Mouse (Mus musculus) heart, embryonic 16.5 days (tissue): ENCODE measurements at regions not wholly inside any gene's neighbourhood (a gene's known extent, or its start where the extent isn't known, plus 50 kb on each side); places are given as distances from the start of the nearest gene placed in this dataset.

Experiments
- ATAC-seq: fragments of 200-750 bp; cut with Nextera tagmentation; replicated peaks from 2 replicates; pipeline ENCODE4 v1.8.0; 2017; ENCODE audit warnings: moderate number of reproducible peaks; ENCODE audit not compliant: insufficient read depth, low FRiP score; ENCODE audit errors: extremely low read depth
- H3K27ac ChIP-seq: fragments of 300-500 bp; sonication (generic); 2 replicates; pipeline ENCODE4 v1.5.1; 2014; ENCODE audit warnings: mild to moderate bottlenecking, low read length, control low read depth, moderate library complexity
- H3K27me3 ChIP-seq: fragments of 300-500 bp; sonication (generic); 2 replicates; pipeline ENCODE4 v1.6.1; 2014; ENCODE audit warnings: low read length, mixed read lengths; ENCODE audit not compliant: control insufficient read depth, insufficient read depth
- H3K36me3 ChIP-seq: fragments of 300-500 bp; sonication (generic); 2 replicates; pipeline ENCODE4 v1.6.1; 2014; ENCODE audit not compliant: control insufficient read depth, insufficient read depth
- H3K4me1 ChIP-seq: fragments of 300-500 bp; sonication (generic); 2 replicates; pipeline ENCODE4 v1.6.1; 2014; ENCODE audit warnings: low read length, mixed read lengths; ENCODE audit not compliant: control insufficient read depth, insufficient read depth
- H3K4me2 ChIP-seq: fragments of 300-500 bp; sonication (generic); 2 replicates; pipeline ENCODE4 v1.6.1; 2014; ENCODE audit warnings: low read depth, mild to moderate bottlenecking, control low read depth, low read length
- H3K4me3 ChIP-seq: fragments of 300-500 bp; sonication (generic); 2 replicates; pipeline ENCODE4 v1.5.1; 2014; ENCODE audit warnings: mild to moderate bottlenecking, control low read depth, low read length
- H3K9ac ChIP-seq: fragments of 300-500 bp; sonication (generic); 2 replicates; pipeline ENCODE4 v1.6.1; 2014; ENCODE audit warnings: low read length, control low read depth
- H3K9me3 ChIP-seq: fragments of 300-500 bp; sonication (generic); replicated peaks from 2 replicates; pipeline ENCODE4 v1.6.1; 2016; ENCODE audit warnings: low read length; ENCODE audit not compliant: control insufficient read depth
- WGBS: fragments of 180-500 bp; shearing (Covaris S2); extraction: QIAGEN DNeasy Blood & Tissue Kit; methylation state at CpG from one replicate; pipeline ENCODE4 v1.1.7; 2014; 5-methylcytosine and 5-hydroxymethylcytosine counted together

DNA sequence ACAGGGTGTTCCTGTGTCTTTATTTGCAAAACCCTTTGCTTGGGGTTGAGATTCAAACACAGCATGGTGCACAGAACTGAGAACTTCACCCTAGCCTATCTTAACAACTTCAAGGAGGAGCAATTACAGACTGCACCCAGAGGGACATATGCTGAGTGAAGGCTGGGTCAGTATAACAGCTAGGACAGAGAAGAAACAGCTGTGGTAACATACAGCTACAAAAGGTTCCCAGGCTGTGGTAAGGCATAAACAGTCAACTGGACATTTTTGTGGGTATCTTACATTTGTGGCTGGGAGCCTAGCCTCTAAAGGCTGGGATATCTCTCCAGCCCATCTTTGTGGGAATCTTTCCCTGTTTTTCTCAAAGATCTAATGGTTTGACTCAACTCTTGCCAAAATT lies 154.5 kb upstream of the Xylt1 start:
- no peak for ATAC-seq
- no peaks in the 10 kb centered on the region for H3K27me3 ChIP-seq
- no peak overlapping the region for H3K27ac ChIP-seq
- no peaks in the 10 kb centered on the region for H3K4me1 ChIP-seq
- no peak overlapping the region for H3K9ac ChIP-seq
- H3K4me3 ChIP-seq, result no peak overlapping the region
- no peak overlapping the region for H3K4me2 ChIP-seq
- no peaks in the 10 kb centered on the region for H3K36me3 ChIP-seq
- H3K9me3 ChIP-seq, result no peaks in the 10 kb centered on the region

DNA sequence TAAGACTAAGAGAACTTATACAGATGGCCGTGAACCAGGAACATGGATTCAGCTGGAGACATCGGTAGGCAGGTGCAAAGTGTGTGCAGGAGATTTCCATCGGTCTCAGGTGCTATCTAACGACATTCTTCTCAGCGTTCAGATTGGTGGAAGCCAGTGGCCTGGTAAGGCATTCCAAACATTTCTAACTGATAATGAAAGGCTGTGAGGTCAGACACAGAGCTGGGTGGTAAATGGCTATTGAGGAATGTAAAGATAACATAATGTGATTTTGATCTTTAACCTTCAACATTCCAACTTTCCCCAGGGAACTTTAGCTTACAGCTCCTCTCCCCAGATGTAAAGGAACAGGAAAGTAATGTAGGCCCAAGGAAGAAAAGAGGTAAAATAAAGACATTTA lies 151.2 kb upstream of the Xylt1 start:
- Histone ChIP-seq H3K27me3 (no peaks in the 10 kb centered on the region), H3K4me3 (no peak overlapping the region), H3K27ac (no peak overlapping the region), H3K9me3 (no peaks in the 10 kb centered on the region), H3K9ac (no peak overlapping the region), H3K4me1 (no peaks in the 10 kb centered on the region), H3K4me2 (no peak overlapping the region), H3K36me3 (no peaks in the 10 kb centered on the region)
- WGBS, result 26% methylated on average over 5 of the region's 5 CpGs
- ATAC-seq, result no peak

DNA sequence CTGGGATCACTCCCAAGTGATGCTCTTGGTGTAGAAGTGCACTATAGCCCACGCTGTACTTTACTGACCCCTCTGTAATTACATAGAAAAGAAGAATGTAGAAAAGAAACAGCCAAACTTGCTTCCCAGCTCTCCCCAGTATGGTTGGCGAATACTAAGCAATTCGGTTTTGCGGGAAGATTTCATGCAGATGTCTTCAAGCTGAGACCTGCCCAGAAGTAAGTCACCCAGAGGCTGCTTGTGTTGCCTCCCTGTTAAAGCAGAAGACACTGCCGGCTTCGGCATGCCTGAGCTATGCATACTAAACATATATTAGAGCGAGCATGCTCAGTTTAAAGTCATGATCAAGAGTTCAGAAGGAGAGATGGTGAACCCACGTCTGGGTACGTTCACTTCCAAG lies 124.0 kb upstream of the Xylt1 start:
- Histone ChIP-seq H3K4me1 (no peaks in the 10 kb centered on the region), H3K4me2 (no peak overlapping the region), H3K9ac (no peak overlapping the region), H3K4me3 (no peak overlapping the region), H3K9me3 (no peaks in the 10 kb centered on the region), H3K27ac (no peak overlapping the region), H3K27me3 (no peaks in the 10 kb centered on the region), H3K36me3 (no peaks in the 10 kb centered on the region)
- no peak for ATAC-seq
- WGBS, result 81% methylated on average over 9 of the region's 9 CpGs

- Histone ChIP-seq H3K9ac (no peak overlapping the region), H3K4me1 (no peaks in the 10 kb centered on the region), H3K4me3 (no peak overlapping the region), H3K36me3 (no peaks in the 10 kb centered on the region), H3K9me3 (no peaks in the 10 kb centered on the region), H3K4me2 (no peak overlapping the region), H3K27me3 (no peaks in the 10 kb centered on the region), H3K27ac (no peak overlapping the region)
- no peak for ATAC-seq
- WGBS, result 81% methylated on average over 5 of the region's 5 CpGs
Measured at GRCm38 (mm10) chr7:117258557-117258956, 122.2 kb upstream of the Xylt1 start.

DNA sequence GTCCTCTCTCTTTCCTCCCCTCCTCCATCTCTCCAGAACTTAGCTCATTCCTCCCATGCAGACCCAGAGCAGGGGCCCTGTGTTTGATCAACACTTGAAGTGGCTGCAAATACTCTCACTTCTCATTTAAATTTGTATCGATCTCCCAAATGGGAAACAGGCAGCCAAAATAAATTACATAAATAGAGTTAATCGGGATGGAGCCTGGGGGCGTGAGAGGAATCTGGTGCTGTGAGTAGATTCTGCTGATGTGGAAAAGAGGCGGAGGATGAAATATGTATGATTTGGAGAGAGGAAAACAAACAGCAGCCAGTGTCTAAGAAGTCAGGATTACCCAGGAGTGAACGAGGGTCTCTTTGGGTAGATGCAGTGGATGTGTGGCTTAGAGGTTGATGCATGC lies 121.6 kb upstream of the Xylt1 start:
- no peak for ATAC-seq
- no peaks in the 10 kb centered on the region for H3K4me1 ChIP-seq
- H3K4me2 ChIP-seq, result no peak overlapping the region
- no peaks in the 10 kb centered on the region for H3K36me3 ChIP-seq
- no peak overlapping the region for H3K27ac ChIP-seq
- H3K9me3 ChIP-seq, result no peaks in the 10 kb centered on the region
- H3K9ac ChIP-seq, result no peak overlapping the region
- 59% methylated on average over 5 of the region's 5 CpGs for WGBS
- H3K4me3 ChIP-seq, result no peak overlapping the region
- no peaks in the 10 kb centered on the region for H3K27me3 ChIP-seq

DNA sequence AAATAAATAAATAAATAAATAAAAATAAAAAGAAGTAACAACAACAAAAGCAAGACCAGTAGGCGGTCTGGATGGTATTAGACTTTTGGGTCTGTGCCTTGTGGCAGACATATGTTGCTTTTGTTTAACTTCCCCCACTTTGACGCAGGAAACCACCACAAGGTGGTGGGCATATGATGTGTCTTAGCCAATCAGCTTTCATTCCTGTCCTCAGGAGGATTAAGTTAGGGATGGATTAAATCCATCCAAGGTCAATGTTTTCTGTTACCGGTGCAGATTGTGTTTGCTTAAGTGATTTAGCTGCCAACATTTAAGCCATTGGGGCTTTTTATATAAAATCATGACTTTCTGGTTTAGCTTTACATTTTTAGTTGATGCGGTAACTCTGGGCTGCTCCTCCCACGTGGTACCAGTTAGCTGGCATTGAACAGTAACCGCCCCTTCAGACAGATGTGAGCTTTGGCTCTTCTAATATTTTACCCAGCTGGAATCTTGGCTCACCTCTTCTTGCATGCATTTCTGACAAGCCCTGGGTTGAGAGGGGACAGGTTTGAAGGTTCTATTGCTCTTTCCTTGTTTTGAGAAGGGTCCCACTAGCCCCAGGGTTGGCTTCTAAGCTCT lies 121.0 kb upstream of the Xylt1 start:
- no peak overlapping the region for H3K4me2 ChIP-seq
- H3K4me3 ChIP-seq, result no peak overlapping the region
- no peaks in the 10 kb centered on the region for H3K9me3 ChIP-seq
- H3K36me3 ChIP-seq, result no peaks in the 10 kb centered on the region
- no peak overlapping the region for H3K9ac ChIP-seq
- no peak for ATAC-seq
- H3K4me1 ChIP-seq, result no peaks in the 10 kb centered on the region
- no peak overlapping the region for H3K27ac ChIP-seq
- 68% methylated on average over 6 of the region's 6 CpGs for WGBS
- no peaks in the 10 kb centered on the region for H3K27me3 ChIP-seq

DNA sequence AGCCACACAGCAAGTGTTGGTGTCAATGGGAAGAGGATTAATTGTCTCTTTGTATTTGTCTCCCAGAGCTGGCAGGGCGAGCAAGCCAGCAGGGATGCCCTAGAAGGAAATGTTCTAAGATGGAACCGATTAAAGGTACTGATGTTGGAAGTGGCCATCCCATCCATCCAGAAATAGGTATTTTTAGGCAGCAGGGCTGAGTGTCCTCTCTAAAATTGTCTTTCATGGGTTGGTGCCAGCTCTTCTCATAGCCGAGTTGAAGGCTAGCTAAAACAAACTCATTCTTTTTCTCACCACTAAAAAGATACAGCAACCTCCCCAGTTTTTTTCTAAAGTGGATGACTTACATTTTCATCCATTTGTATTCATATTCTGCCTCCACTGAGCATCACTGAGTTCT lies 120.2 kb upstream of the Xylt1 start:
- no peak overlapping the region for H3K27ac ChIP-seq
- 68% methylated on average over 3 of the region's 3 CpGs for WGBS
- H3K4me2 ChIP-seq, result no peak overlapping the region
- no peaks in the 10 kb centered on the region for H3K27me3 ChIP-seq
- no peaks in the 10 kb centered on the region for H3K9me3 ChIP-seq
- no peak overlapping the region for H3K4me3 ChIP-seq
- no peaks in the 10 kb centered on the region for H3K36me3 ChIP-seq
- no peak for ATAC-seq
- H3K9ac ChIP-seq, result no peak overlapping the region
- no peaks in the 10 kb centered on the region for H3K4me1 ChIP-seq

GRCm38 (mm10) chr7:117263126-117263525 lies 117.7 kb upstream of the Xylt1 start:
- Histone ChIP-seq H3K9ac (no peak overlapping the region), H3K27ac (no peak overlapping the region), H3K27me3 (no peaks in the 10 kb centered on the region), H3K36me3 (no peaks in the 10 kb centered on the region), H3K4me2 (no peak overlapping the region), H3K4me1 (no peaks in the 10 kb centered on the region), H3K9me3 (no peaks in the 10 kb centered on the region), H3K4me3 (no peak overlapping the region)
- WGBS, result 87% methylated on average over 12 of the region's 12 CpGs
- ATAC-seq, result no peak

DNA sequence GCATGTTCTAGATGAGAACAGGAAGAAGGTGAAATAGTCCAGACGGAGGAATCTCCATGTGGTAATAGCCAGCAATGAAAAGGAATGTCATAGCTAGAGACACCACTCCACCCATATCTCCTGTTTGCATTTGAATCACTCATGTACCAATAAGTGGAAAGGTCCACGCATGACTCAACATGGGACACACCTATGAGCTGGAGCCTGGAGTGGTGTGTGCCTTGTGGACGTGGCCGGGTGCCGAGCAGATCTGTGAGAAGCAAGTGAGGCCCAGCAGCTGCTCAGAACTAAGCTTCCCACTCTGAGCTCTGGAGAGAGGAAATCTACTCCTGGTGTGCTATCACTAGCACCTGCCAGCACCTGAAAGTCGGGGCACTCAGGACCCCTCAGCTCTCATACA lies 116.4 kb upstream of the Xylt1 start:
- Histone ChIP-seq H3K9ac (no peak overlapping the region), H3K9me3 (no peaks in the 10 kb centered on the region), H3K27me3 (no peaks in the 10 kb centered on the region), H3K27ac (no peak overlapping the region), H3K4me3 (no peak overlapping the region), H3K36me3 (no peaks in the 10 kb centered on the region), H3K4me2 (no peak overlapping the region), H3K4me1 (no peaks in the 10 kb centered on the region)
- 76% methylated on average over 6 of the region's 6 CpGs for WGBS
- no peak for ATAC-seq

DNA sequence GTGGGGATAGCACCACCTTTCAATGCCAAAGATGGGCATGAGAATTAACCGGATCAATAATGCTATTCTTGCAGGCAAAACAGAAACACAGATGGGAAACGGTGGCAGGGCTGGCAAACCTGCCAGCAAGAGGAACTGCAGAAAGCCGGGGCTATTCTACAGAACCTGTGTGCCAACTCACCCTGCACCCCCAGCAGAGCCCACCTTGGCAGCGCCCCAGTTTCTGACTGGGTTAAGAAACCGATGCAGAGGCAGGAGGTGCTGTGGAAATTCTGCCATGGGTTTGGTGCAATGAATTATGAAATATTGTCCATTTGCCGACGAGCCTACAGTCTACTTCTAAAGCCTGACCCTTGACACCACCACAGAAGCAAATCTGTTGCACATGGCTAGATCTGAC lies 112.7 kb upstream of the Xylt1 start:
- no peak for ATAC-seq
- Histone ChIP-seq H3K4me2 (no peak overlapping the region), H3K9ac (no peak overlapping the region), H3K27me3 (no peaks in the 10 kb centered on the region), H3K27ac (no peak overlapping the region), H3K9me3 (no peaks in the 10 kb centered on the region), H3K4me1 (no peaks in the 10 kb centered on the region), H3K36me3 (no peaks in the 10 kb centered on the region), H3K4me3 (no peak overlapping the region)
- 84% methylated on average over 7 of the region's 7 CpGs for WGBS
